Mouse (Mus musculus): ENCODE measurements at regions not wholly inside any gene's neighbourhood (a gene's known extent, or its start where the extent isn't known, plus 50 kb on each side); places are given as distances from the start of the nearest gene placed in this dataset.

GRCm38 (mm10) chr11:114439314-114439713 is 229.0 kb upstream of the Rpl38 start:
- no peak for DNase-seq (ENCODE audit: low spot score in 2 of 2)

- no peak for DNase-seq (ENCODE audit: low spot score in 2 of 2)
These were observed 232.5 kb upstream of the Rpl38 start for GRCm38 (mm10) chr11:114435788-114436187.

- DNase-seq (ENCODE audit: low spot score in 2 of 2) = no peak
These were observed 234.8 kb upstream of the Rpl38 start for GRCm38 (mm10) chr11:114433561-114433960.

GRCm38 (mm10) chr11:114425447-114425846 is 242.9 kb upstream of the Rpl38 start:
- no peak for DNase-seq (ENCODE audit: low spot score in 2 of 2)

- no peak for DNase-seq (ENCODE audit: low spot score in 2 of 2)
These were observed 245.0 kb upstream of the Rpl38 start for GRCm38 (mm10) chr11:114423322-114423721.

- no peak for DNase-seq (ENCODE audit: low spot score in 2 of 2)
These were observed 249.3 kb upstream of the Rpl38 start for GRCm38 (mm10) chr11:114419002-114419401.

- no peak for DNase-seq (ENCODE audit: low spot score in 2 of 2)
These were observed 252.2 kb upstream of the Rpl38 start for GRCm38 (mm10) chr11:114416168-114416567.

- DNase-seq (ENCODE audit: low spot score in 2 of 2) = no peak
These were observed 263.9 kb upstream of the Rpl38 start for GRCm38 (mm10) chr11:114404401-114404800.

- DNase-seq (ENCODE audit: low spot score in 2 of 2) = peak; percentile 13 to 37
These were observed 265.6 kb upstream of the Rpl38 start for GRCm38 (mm10) chr11:114402556-114403320.

- DNase-seq (ENCODE audit: low spot score in 2 of 2) = no peak
These were observed 267.6 kb upstream of the Rpl38 start for GRCm38 (mm10) chr11:114400701-114401100.

GRCm38 (mm10) chr11:114392161-114392560 is 276.2 kb upstream of the Rpl38 start:
- no peak for DNase-seq (ENCODE audit: low spot score in 2 of 2)

GRCm38 (mm10) chr11:114391553-114391952 is 276.8 kb upstream of the Rpl38 start:
- DNase-seq (ENCODE audit: low spot score in 2 of 2) = no peak

GRCm38 (mm10) chr11:114387091-114387490 is 281.2 kb upstream of the Rpl38 start:
- DNase-seq (ENCODE audit: low spot score in 2 of 2) = no peak

GRCm38 (mm10) chr11:114379411-114379824 is 288.9 kb upstream of the Rpl38 start:
- no peak for DNase-seq (ENCODE audit: low spot score in 2 of 2)

- DNase-seq (ENCODE audit: low spot score in 2 of 2) = no peak
These were observed 292.4 kb upstream of the Rpl38 start for GRCm38 (mm10) chr11:114375921-114376320.

- no peak for DNase-seq (ENCODE audit: low spot score in 2 of 2)
These were observed 297.6 kb upstream of the Rpl38 start for GRCm38 (mm10) chr11:114370708-114371107.

- DNase-seq (ENCODE audit: low spot score in 2 of 2) = no peak
These were observed 300.5 kb upstream of the Rpl38 start for GRCm38 (mm10) chr11:114367779-114368178.

GRCm38 (mm10) chr11:114360946-114361345 is 294.1 kb upstream of the Sdk2 start:
- no peak for DNase-seq (ENCODE audit: low spot score in 2 of 2)

GRCm38 (mm10) chr11:114360321-114360720 is 293.5 kb upstream of the Sdk2 start:
- DNase-seq (ENCODE audit: low spot score in 2 of 2) = no peak

- DNase-seq (ENCODE audit: low spot score in 2 of 2) = no peak
These were observed 285.4 kb upstream of the Sdk2 start for GRCm38 (mm10) chr11:114352146-114352795.

- DNase-seq (ENCODE audit: low spot score in 2 of 2) = no peak
These were observed 270.1 kb upstream of the Sdk2 start for GRCm38 (mm10) chr11:114336839-114337484.

- no peak for DNase-seq (ENCODE audit: low spot score in 2 of 2)
These were observed 269.3 kb upstream of the Sdk2 start for GRCm38 (mm10) chr11:114335950-114336838.

Data from frontal cortex, postnatal 10 days (tissue).